Mouse (Mus musculus) E14TG2a.4 (cell line): ENCODE measurements at regions not wholly inside any gene's neighbourhood (a gene's known extent, or its start where the extent isn't known, plus 50 kb on each side); places are given as distances from the start of the nearest gene placed in this dataset.

Source experiments
- CTCF ChIP-seq: conservative IDR thresholded peaks from 2 replicates; pipeline ENCODE4 v1.5.1; 2014; ENCODE audit warnings: low read length
- NANOG ChIP-seq: IDR thresholded peaks from 2 replicates; pipeline ENCODE4 v1.6.1; 2014; ENCODE audit warnings: borderline replicate concordance, low read length, mixed read lengths
- POU5F1 ChIP-seq: IDR thresholded peaks from 2 replicates; pipeline ENCODE4 v1.6.1; 2014; ENCODE audit warnings: low read length, borderline replicate concordance

GRCm38 (mm10) chr11:25313879-25314278, 896.7 kb downstream of the 5730522E02Rik start:
- TF ChIP-seq CTCF (no peak), POU5F1 (no peak), NANOG (no peak)
